Mouse (Mus musculus) intestine, embryonic 15.5 days (tissue): ENCODE data around the gene Kif24. TPM values are rescaled to one million over a fixed set of nuclear protein-coding genes. Genes with fewer than 3 reads are reported as not detected.
A peak's percentile ranks its signal among the peaks of the same experiment; 100 is the strongest.

Experiments used
- ATAC-seq: fragments of 200-750 bp; cut with Nextera tagmentation; 2 replicates; pipeline ENCODE4 v1.8.0; 2017; ENCODE audit warnings: moderate TSS enrichment, moderate library complexity
- H3K27ac ChIP-seq: fragments of 300-500 bp; sonication (generic); 2 replicates; pipeline ENCODE4 v1.5.1; 2015; ENCODE audit warnings: mild to moderate bottlenecking, inconsistent platforms
- H3K27me3 ChIP-seq: fragments of 300-500 bp; sonication (generic); replicated peaks from 2 replicates; pipeline ENCODE4 v1.6.1; 2015; ENCODE audit warnings: inconsistent platforms
- H3K36me3 ChIP-seq: fragments of 300-500 bp; sonication (generic); 2 replicates; pipeline ENCODE4 v1.6.1; 2015; ENCODE audit warnings: inconsistent platforms
- H3K4me1 ChIP-seq: fragments of 300-500 bp; sonication (generic); replicated peaks from 2 replicates; pipeline ENCODE4 v1.6.1; 2015; ENCODE audit warnings: inconsistent platforms
- H3K4me2 ChIP-seq: fragments of 300-500 bp; sonication (generic); replicated peaks from 2 replicates; pipeline ENCODE4 v1.6.1; 2015; ENCODE audit warnings: mild to moderate bottlenecking, inconsistent platforms
- H3K4me3 ChIP-seq: fragments of 300-500 bp; sonication (generic); replicated peaks from 2 replicates; pipeline ENCODE4 v1.5.1; 2015; ENCODE audit warnings: inconsistent platforms
- H3K9ac ChIP-seq: fragments of 300-500 bp; sonication (generic); 2 replicates; pipeline ENCODE4 v1.6.1; 2015; ENCODE audit warnings: inconsistent platforms
- H3K9me3 ChIP-seq: fragments of 300-500 bp; sonication (generic); 2 replicates; pipeline ENCODE4 v1.6.1; 2016; ENCODE audit warnings: inconsistent platforms
- WGBS: fragments of 180-500 bp; shearing (Covaris S2); methylation state at CpG from one replicate; pipeline ENCODE4 v1.1.7; 2015; 5-methylcytosine and 5-hydroxymethylcytosine counted together
- polyA plus RNA-seq: library from polyadenylated mRNA; unstranded; fragments of >200 nt; fragmentation: Nextera tagmentation; extraction: Ambion mirVana; gene quantifications from 2 replicates; pipeline ENCODE4 v1.2.1, GENCODE M21; 2015

Kif24 gene
- polyA plus RNA-seq: 5.2 and 6.8 TPM in 2 replicates

GRCm38 (mm10) chr4:41464345-41465286, at the start of gene Kif24, which contains the start of gene Nudt2:
Gene Kif24, minus strand, starts transcription at chr4:41464887.
Gene Nudt2, plus strand, starts transcription at chr4:41465151.
- Histone ChIP-seq H3K36me3 (no peaks in the 10 kb centered on the region), H3K9ac (peak within 1 kb of the TSS; percentile 70), H3K4me1 (peaks cover 9% of the 10 kb centered on the region; the same call in 1 of the 2 replicates), H3K27ac (peak within 1 kb of the TSS; percentile 81), H3K4me3 (peak within 1 kb of the TSS; percentile 78), H3K27me3 (no peaks in the 10 kb centered on the region), H3K9me3 (no peaks in the 10 kb centered on the region), H3K4me2 (peak within 1 kb of the TSS; percentile 75)
- ATAC-seq: peak; percentile 99
- WGBS: under 1% methylated on average over 70 of the region's 70 CpGs

- no peaks in the 10 kb centered on the region for H3K4me1 ChIP-seq
- H3K4me2 ChIP-seq: no peak overlapping the region
- no peaks in the 10 kb centered on the region; the same call in 1 of the 2 replicates for H3K27me3 ChIP-seq
- no peaks in the 10 kb centered on the region for H3K36me3 ChIP-seq
- H3K27ac ChIP-seq: no peak overlapping the region
- no peaks in the 10 kb centered on the region for H3K9me3 ChIP-seq
- no peak overlapping the region for H3K4me3 ChIP-seq
- 22% methylated on average over 8 of the region's 8 CpGs for WGBS
- no peak overlapping the region for H3K9ac ChIP-seq
- ATAC-seq: no peak
Measured at GRCm38 (mm10) chr4:41513714-41514113, 49.0 kb upstream of the Kif24 start.

DNA sequence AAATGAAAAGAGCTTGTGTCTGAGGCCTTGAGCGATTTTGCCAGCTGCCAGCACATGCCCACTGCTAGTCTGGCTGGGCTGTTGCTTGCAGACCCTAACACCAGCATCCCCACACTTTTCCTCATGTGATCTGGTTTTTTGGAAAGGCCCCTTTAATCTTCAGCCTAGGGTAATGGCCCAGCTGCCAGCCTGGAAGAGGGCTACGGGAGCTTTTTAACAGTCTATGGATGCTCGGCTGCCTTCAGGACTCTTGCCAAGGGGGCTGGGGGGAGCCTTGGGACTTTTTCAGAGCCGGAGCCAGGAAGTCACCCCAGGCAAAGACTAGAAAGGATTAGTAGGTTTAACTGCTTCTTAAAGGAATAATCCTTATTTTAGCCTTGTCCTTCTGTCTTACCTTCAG, 48.6 kb upstream of the Kif24 start:
- Histone ChIP-seq H3K36me3 (no peaks in the 10 kb centered on the region), H3K4me1 (no peaks in the 10 kb centered on the region), H3K27me3 (no peaks in the 10 kb centered on the region; the same call in 1 of the 2 replicates), H3K4me3 (no peak overlapping the region), H3K9ac (no peak overlapping the region), H3K4me2 (no peak overlapping the region), H3K9me3 (no peaks in the 10 kb centered on the region), H3K27ac (no peak overlapping the region)
- no peak for ATAC-seq
- 40% methylated on average over 4 of the region's 4 CpGs for WGBS

GRCm38 (mm10) chr4:41507998-41508397, 43.3 kb upstream of the Kif24 start:
- no peaks in the 10 kb centered on the region; the same call in 1 of the 2 replicates for H3K27me3 ChIP-seq
- H3K4me3 ChIP-seq: no peak overlapping the region
- no peak for ATAC-seq
- peaks cover 8% of the 10 kb centered on the region; the same call in 1 of the 2 replicates for H3K4me1 ChIP-seq
- no peaks in the 10 kb centered on the region for H3K9me3 ChIP-seq
- H3K4me2 ChIP-seq: peak overlapping the region; percentile 95; the same call in 1 of the 2 replicates
- H3K36me3 ChIP-seq: no peaks in the 10 kb centered on the region
- WGBS: 56% methylated on average over 7 of the region's 7 CpGs
- no peak overlapping the region for H3K9ac ChIP-seq
- H3K27ac ChIP-seq: no peak overlapping the region

DNA sequence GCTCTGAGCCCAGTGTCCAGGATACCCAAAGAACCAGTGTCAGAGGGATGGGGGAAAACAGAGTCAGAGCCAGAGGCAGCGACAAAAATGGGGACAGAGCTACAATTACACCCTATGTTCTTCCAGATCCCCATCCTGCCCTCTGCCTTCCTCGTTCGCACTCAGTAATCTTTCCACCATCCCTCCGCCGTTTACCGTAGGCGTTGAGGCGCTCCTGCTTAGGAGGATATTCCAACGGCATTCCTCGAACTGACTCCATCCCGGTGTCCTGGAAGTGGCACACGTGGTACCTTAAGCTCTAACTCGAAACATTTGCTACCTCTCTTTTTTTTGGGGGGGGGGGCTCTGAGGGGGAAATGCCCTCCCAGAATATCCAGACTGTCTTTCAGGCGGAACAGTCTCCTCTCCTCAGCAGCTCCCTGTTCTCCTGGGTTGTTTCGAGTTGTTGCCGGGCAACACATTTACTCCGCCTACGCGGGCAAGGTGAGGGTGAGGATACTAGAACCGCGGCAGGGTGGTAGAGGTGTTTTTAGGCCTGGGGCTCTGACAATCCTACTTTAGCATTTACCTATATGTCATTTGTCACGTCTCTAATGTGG, 42.7 kb upstream of the Kif24 start:
- Histone ChIP-seq H3K4me1 (peaks cover 14% of the 10 kb centered on the region; the same call in 1 of the 2 replicates), H3K27me3 (no peaks in the 10 kb centered on the region; the same call in 1 of the 2 replicates), H3K27ac (no peak overlapping the region), H3K9ac (peak overlapping the region; percentile 56), H3K9me3 (no peaks in the 10 kb centered on the region), H3K36me3 (no peaks in the 10 kb centered on the region), H3K4me2 (peak overlapping the region; percentile 95), H3K4me3 (peak overlapping the region; percentile 51)
- ATAC-seq: peak; percentile 4; the same call in 1 of the 2 replicates
- WGBS: 4% methylated on average over 22 of the region's 22 CpGs

GRCm38 (mm10) chr4:41506906-41507305, 42.2 kb upstream of the Kif24 start:
- peak; percentile 71 for ATAC-seq
- Histone ChIP-seq H3K36me3 (no peaks in the 10 kb centered on the region), H3K27ac (no peak overlapping the region), H3K9me3 (no peaks in the 10 kb centered on the region), H3K4me1 (peaks cover 15% of the 10 kb centered on the region; the same call in 1 of the 2 replicates), H3K9ac (peak overlapping the region; percentile 56), H3K27me3 (no peaks in the 10 kb centered on the region; the same call in 1 of the 2 replicates), H3K4me3 (peak overlapping the region; percentile 51), H3K4me2 (peak overlapping the region; percentile 95)
- WGBS: under 1% methylated on average over 29 of the region's 29 CpGs

DNA sequence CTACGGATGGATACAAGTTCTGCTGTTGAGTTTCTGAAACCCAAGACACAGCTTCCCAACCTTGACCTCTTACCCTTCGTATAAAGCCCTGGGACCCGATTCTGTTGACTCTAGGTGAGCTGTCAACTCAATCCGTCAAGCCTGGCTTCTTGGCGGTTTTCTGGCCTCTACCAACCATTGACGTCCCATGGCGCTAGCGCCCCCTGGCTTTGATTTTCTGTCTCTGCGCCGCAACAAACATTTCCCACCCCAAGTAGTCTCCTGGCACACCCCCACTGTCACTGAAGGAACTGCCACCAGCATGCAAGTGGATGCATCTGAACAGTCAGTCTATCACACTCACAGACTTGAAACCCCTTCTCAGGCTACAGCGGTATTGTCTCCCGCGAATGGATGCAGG, 41.5 kb upstream of the Kif24 start:
- Histone ChIP-seq H3K4me2 (peak overlapping the region; percentile 95), H3K27me3 (no peaks in the 10 kb centered on the region; the same call in 1 of the 2 replicates), H3K4me1 (peaks cover 15% of the 10 kb centered on the region), H3K36me3 (no peaks in the 10 kb centered on the region), H3K9ac (peak overlapping the region; percentile 56; the same call in 1 of the 2 replicates), H3K4me3 (peak overlapping the region; percentile 51), H3K9me3 (no peaks in the 10 kb centered on the region), H3K27ac (no peak overlapping the region)
- WGBS: 15% methylated on average over 13 of the region's 13 CpGs
- no peak for ATAC-seq

DNA sequence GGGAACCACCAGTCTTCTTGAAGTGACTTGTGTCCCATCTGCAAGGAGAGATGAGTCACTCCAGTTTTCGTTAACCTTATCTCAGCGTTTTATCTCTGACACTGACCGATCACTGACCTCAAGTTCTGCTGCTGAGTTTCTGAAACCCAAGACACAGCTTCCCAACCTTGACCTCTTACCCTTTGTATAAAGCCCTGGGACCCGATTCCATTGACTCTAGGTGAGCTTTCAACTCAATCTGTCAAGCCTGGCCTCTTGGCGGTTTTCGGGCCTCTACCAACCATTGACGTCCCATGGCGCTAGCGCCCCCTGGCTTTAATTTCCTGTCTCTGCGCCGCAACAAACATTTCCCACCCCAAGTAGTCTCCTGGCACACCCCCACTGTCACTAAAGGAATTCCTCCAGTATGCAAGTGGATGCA, 40.5 kb upstream of the Kif24 start:
- no peak overlapping the region for H3K27ac ChIP-seq
- no peaks in the 10 kb centered on the region for H3K9me3 ChIP-seq
- ATAC-seq: no peak
- peaks cover 4% of the 10 kb centered on the region for H3K27me3 ChIP-seq
- no peak overlapping the region for H3K9ac ChIP-seq
- H3K4me3 ChIP-seq: no peak overlapping the region
- H3K4me1 ChIP-seq: peaks cover 15% of the 10 kb centered on the region
- H3K36me3 ChIP-seq: no peaks in the 10 kb centered on the region
- H3K4me2 ChIP-seq: no peak overlapping the region
- WGBS: 56% methylated on average over 11 of the region's 11 CpGs

DNA sequence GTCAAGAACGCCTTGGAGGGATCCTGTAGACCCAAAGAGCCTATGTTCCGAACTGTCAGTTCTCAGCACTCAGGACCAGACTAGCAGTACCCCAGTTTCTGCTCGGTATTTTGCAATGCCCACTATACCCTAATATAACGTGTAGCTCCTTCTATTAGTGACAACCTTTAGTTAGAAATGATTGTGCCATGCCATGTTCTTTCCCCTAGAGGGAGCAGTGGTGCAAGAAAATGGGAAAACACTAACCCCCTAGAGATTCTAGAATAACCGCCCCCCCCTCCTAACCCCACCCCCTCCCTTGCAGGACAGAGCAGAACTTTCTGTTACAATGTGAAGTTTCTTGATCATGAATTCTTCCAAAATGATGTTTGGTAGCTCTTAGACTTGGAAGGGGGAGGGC, 39.6 kb upstream of the Kif24 start:
- H3K9ac ChIP-seq: no peak overlapping the region
- no peak for ATAC-seq
- H3K4me2 ChIP-seq: no peak overlapping the region
- no peaks in the 10 kb centered on the region for H3K36me3 ChIP-seq
- no peak overlapping the region for H3K4me3 ChIP-seq
- peaks cover 12% of the 10 kb centered on the region for H3K27me3 ChIP-seq
- H3K9me3 ChIP-seq: no peaks in the 10 kb centered on the region
- H3K27ac ChIP-seq: no peak overlapping the region
- H3K4me1 ChIP-seq: peaks cover 15% of the 10 kb centered on the region
- 72% methylated on average over 5 of the region's 5 CpGs for WGBS

DNA sequence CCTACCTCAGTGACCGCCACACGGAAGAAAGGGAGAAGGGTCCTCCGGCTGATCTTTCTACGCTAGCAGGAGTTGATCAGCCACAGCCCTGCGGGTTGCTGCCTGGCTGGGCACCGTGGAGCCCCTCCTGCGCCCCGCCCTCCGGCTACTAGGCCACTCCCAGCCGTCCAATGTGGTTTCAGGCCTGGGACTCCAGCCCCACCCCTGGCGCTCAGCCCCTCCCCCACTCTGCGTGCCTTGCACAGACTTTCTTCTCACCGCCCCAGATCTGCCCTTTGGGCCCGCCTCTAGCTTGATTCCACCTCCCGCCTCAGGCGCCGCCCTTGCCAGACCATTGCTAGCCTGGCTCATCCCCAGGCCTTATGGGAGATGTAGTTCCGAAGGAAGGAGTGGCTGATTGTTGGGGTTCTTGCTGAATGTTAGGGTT, 38.3 kb upstream of the Kif24 start, which contains the start of gene AI464131:
TSS of gene AI464131 (minus strand) at position 91 of the 427 bp plus-strand sequence.
- H3K4me2 ChIP-seq: peak within 1 kb of the TSS; percentile 82
- no peaks in the 10 kb centered on the region for H3K36me3 ChIP-seq
- no peaks in the 10 kb centered on the region for H3K9me3 ChIP-seq
- under 1% methylated on average over 18 of the region's 18 CpGs for WGBS
- peak within 1 kb of the TSS; percentile 50 for H3K9ac ChIP-seq
- peaks cover 25% of the 10 kb centered on the region for H3K4me1 ChIP-seq
- peaks cover 25% of the 10 kb centered on the region for H3K27me3 ChIP-seq
- no peak within 1 kb of the TSS for H3K27ac ChIP-seq
- ATAC-seq: peak; percentile 95
- H3K4me3 ChIP-seq: peak within 1 kb of the TSS; percentile 48

DNA sequence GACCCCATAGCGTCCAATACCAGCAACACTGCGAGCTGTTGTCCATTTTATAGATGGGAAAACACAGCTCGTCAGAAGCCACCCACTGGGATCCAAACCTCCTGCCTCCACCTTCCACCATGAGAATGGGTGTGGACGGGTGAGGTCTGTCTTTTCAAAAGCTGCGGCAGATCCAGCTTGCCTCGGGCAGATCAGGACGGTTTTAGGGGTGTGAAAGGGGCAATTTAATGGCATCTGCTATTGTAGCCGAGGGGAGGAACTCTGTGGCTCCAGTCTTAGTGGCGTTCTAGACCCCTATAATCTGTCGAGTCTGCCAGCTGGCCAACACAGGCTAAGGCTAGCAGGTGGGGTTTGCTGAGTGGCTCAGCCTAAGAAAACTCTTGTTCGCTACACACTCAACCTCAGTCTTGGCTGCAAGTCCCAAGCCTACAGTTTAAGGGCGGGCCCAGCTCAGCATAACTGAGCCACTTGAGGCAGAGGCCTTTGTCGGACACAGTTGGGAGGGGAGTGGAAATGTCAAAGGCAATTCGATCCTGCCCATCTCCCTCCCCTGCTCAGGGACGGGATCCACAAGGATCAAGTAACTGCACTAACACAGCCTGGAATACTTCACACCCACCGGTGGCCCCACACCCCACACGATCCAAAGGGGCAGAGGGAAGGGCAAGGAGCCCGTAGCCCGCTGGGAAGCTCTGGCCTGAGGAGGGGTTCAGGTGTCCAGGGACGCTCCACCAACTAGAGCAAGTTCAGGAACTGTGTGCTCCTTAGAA, 37.7 kb upstream of the Kif24 start:
- peak overlapping the region; percentile 50 for H3K9ac ChIP-seq
- H3K4me2 ChIP-seq: peak overlapping the region; percentile 82
- H3K4me1 ChIP-seq: peaks cover 28% of the 10 kb centered on the region
- WGBS: 14% methylated on average over 20 of the region's 20 CpGs
- ATAC-seq: peak; percentile 48
- peaks cover 32% of the 10 kb centered on the region for H3K27me3 ChIP-seq
- H3K4me3 ChIP-seq: peak overlapping the region; percentile 48
- no peaks in the 10 kb centered on the region for H3K9me3 ChIP-seq
- H3K36me3 ChIP-seq: no peaks in the 10 kb centered on the region
- H3K27ac ChIP-seq: no peak overlapping the region
